8 mouse cellular contexts compared by ENCODE assay signal in genomic region chr3:41565410-41565823, GRCm38 (mm10). TPM values are rescaled to one million over a fixed set of nuclear protein-coding genes. Genes with fewer than 3 reads are reported as not detected.
DNase-seq lines count a peak whose midpoint lies in the region; ATAC-seq and TF ChIP-seq lines count a peak whose summit lies in the region.

No protein-coding gene starts in this region.

- no peaks in the 10 kb centered on the region for H3K27me3 ChIP-seq in forebrain, postnatal 0 days (ENCODE audit: insufficient read depth, low read length)
- H3K27me3 ChIP-seq in lung, embryonic 15.5 days, result no peaks in the 10 kb centered on the region
- no peaks in the 10 kb centered on the region for H3K27me3 ChIP-seq in thymus, adult 2 months (ENCODE audit: control insufficient read depth, insufficient read depth, low read length)

- no peak; the same call in 1 of the 2 replicates for TF ChIP-seq POLR2A in thymus, adult 2 months (IDR thresholded peaks at IDR 0.05; ENCODE audit: control insufficient read depth, extremely low read depth, insufficient read depth, low read length, poor library complexity)

- H3K36me3 ChIP-seq in forebrain, postnatal 0 days (ENCODE audit: insufficient read depth), result no peaks in the 10 kb centered on the region
- H3K36me3 ChIP-seq in lung, embryonic 15.5 days, result no peaks in the 10 kb centered on the region
- no peaks in the 10 kb centered on the region for H3K36me3 ChIP-seq in thymus, adult 2 months (ENCODE audit: control insufficient read depth, insufficient read depth, low read length)

- peak overlapping the region; percentile 88 for H3K4me3 ChIP-seq in forebrain, postnatal 0 days (ENCODE audit: low read depth, low read length)
- peak overlapping the region; percentile 59 for H3K4me3 ChIP-seq in lung, embryonic 15.5 days
- peak overlapping the region; percentile 93 for H3K4me3 ChIP-seq in thymus, adult 2 months (ENCODE audit: control insufficient read depth, insufficient read depth, low read length)

- peak overlapping the region; percentile 83 for H3K4me2 ChIP-seq in forebrain, postnatal 0 days (ENCODE audit: low read depth)
- H3K4me2 ChIP-seq in lung, embryonic 15.5 days, result peak overlapping the region; percentile 95

- peak overlapping the region; percentile 89 for H3K9ac ChIP-seq in forebrain, postnatal 0 days
- H3K9ac ChIP-seq in lung, embryonic 15.5 days, result peak overlapping the region; percentile 57

- no peaks in the 10 kb centered on the region for H3K4me1 ChIP-seq in forebrain, postnatal 0 days (ENCODE audit: insufficient read depth)
- H3K4me1 ChIP-seq in lung, embryonic 15.5 days, result 0 out of 2 replicates have a peak, but pooled peaks cover 4% of the 10 kb centered on the region
- peaks cover 7% of the 10 kb centered on the region for H3K4me1 ChIP-seq in thymus, adult 2 months (replicated peaks; ENCODE audit: control insufficient read depth, insufficient read depth, low read length)

- DNase-seq in ES-CJ7 (ENCODE audit: low read depth, low spot score), result peak; percentile 43
- peak; percentile 79 to 86 for DNase-seq in cerebellum, adult 18-20 months
- peak; percentile 88 for DNase-seq in forebrain, postnatal 0 days
- peak; percentile 90 for DNase-seq in heart, postnatal 4 days
- peak; percentile 70 for DNase-seq in layer of hippocampus, adult 9-10 months (ENCODE audit: low spot score)
- DNase-seq in ovary, adult 18-20 months (ENCODE audit: low spot score), result peak; percentile 83
- DNase-seq in thymus, adult 2 months, result peak; percentile 73

- 0% methylated on average over 31 of the region's 61 CpGs for WGBS in forebrain, postnatal 0 days
- under 1% methylated on average over 46 of the region's 61 CpGs for WGBS in lung, embryonic 15.5 days
- under 1% methylated on average over 58 of the region's 61 CpGs for WGBS in thymus, adult 2 months

- no peaks in the 10 kb centered on the region for H3K9me3 ChIP-seq in forebrain, postnatal 0 days (ENCODE audit: low read length)
- H3K9me3 ChIP-seq in lung, embryonic 15.5 days, result no peaks in the 10 kb centered on the region

- ATAC-seq in forebrain, postnatal 0 days, result peak; percentile 74
- peak; percentile 71 for ATAC-seq in lung, embryonic 15.5 days (ENCODE audit: borderline replicate concordance, extremely low read depth, low FRiP score, low TSS enrichment)

- peak overlapping the region; percentile 96 for H3K27ac ChIP-seq in forebrain, postnatal 0 days (ENCODE audit: low read depth, low read length)
- H3K27ac ChIP-seq in lung, embryonic 15.5 days, result peak overlapping the region; percentile 76
- H3K27ac ChIP-seq in thymus, adult 2 months (ENCODE audit: control insufficient read depth, insufficient read depth, low read length), result peak overlapping the region; percentile 51

- TF ChIP-seq CTCF in forebrain, postnatal 0 days (IDR thresholded peaks at IDR 0.05; ENCODE audit: low read depth), result no peak
- no peak for TF ChIP-seq CTCF in thymus, adult 2 months (IDR thresholded peaks at IDR 0.05; ENCODE audit: borderline replicate concordance, control insufficient read depth, extremely low read depth, insufficient read depth, low read length, poor library complexity)

RNA-seq across cellular contexts. Expression of gene Jade1, which starts 9.9 kb away (rescaled TPM):
- total RNA-seq in forebrain, postnatal 0 days (2014; rRNA removed), result 17.9 and 22.1 TPM in 2 replicates
- 9.5 and 13.1 TPM in 2 replicates for polyA plus RNA-seq in forebrain, postnatal 0 days (2015; fragmentation: Nextera tagmentation; extraction: Ambion mirVana)
- total RNA-seq in heart, postnatal 4 days (2021), result 10 to 100 TPM; 37.8 to 43.5 TPM
- 10.9 and 11.0 TPM in 2 replicates for polyA plus RNA-seq in lung, embryonic 15.5 days (2015; fragmentation: Nextera tagmentation; extraction: Ambion mirVana)
- 22.7 and 31.9 TPM in 2 replicates for polyA plus RNA-seq in thymus, adult 2 months (2012; rRNA removed)

Comparison
In these comparisons a context has a peak if more than half of its experiments do, and no peak if none do; other contexts are left out.
1. Peak in every context shown above with its lines: DNase-seq, ATAC-seq, H3K4me3 ChIP-seq and H3K27ac ChIP-seq.